Mouse (Mus musculus) layer of hippocampus, adult 2 months (tissue): Measurements from ENCODE around the gene Gdf9. TPM values are rescaled to one million over a fixed set of nuclear protein-coding genes. Genes with fewer than 3 reads are reported as not detected.
A peak's percentile ranks its signal among the peaks of the same experiment; 100 is the strongest.

ENCODE experiments used
- DNase-seq, 2 experiments: peaks; one replicate each; pipeline ENCODE4 v3.0.0; 2022; ENCODE audit warnings: low spot score in 2 of 2
- H3K27ac ChIP-seq: fragments of 200-600 bp; 2 replicates; pipeline ENCODE4 v1.8.1; 2022
- H3K4me3 ChIP-seq: fragments of 200-600 bp; 2 replicates; pipeline ENCODE4 v1.8.1; 2022; ENCODE audit warnings: mild to moderate bottlenecking
- CTCF ChIP-seq: fragments of 200-600 bp; conservative IDR thresholded peaks from 2 replicates; pipeline ENCODE4 v1.8.1; 2022; ENCODE audit warnings: antibody characterized with exemption, mild to moderate bottlenecking, moderate library complexity
- total RNA-seq, 2 experiments: library from RNA; stranded (reverse); gene quantifications; 2 replicates each; pipeline ENCODE4 v1.2.3; 2021

The Gdf9 gene
- total RNA-seq, 2 experiments from 2014 or later = 0.67 to 2.0 TPM

- DNase-seq = peak; percentile 93 to 94
- TF ChIP-seq CTCF = peak; percentile 94
- Histone ChIP-seq H3K27ac (peak within 1 kb of the TSS; percentile 97), H3K4me3 (peak within 1 kb of the TSS; percentile 44)
These were observed 39.3 kb downstream of the Gdf9 start, which contains the start of gene Gm9837 for GRCm38 (mm10) chr11:53469968-53470695. Gene Gm9837, minus strand, starts transcription at chr11:53470479.

GRCm38 (mm10) chr11:53472709-53473108, 41.9 kb downstream of the Gdf9 start:
- no peak for DNase-seq
- Histone ChIP-seq H3K4me3 (no peak overlapping the region), H3K27ac (peak overlapping the region; percentile 71)
- peak; percentile 66 for TF ChIP-seq CTCF

GRCm38 (mm10) chr11:53475620-53476019, 44.8 kb downstream of the Gdf9 start:
- TF ChIP-seq CTCF = no peak
- Histone ChIP-seq H3K27ac (peak overlapping the region; percentile 91), H3K4me3 (peak overlapping the region; percentile 91)
- DNase-seq = peak in 1 of 2 experiments; percentile 48

GRCm38 (mm10) chr11:53477833-53478232, 47.0 kb downstream of the Gdf9 start:
- peak overlapping the region; percentile 91 for H3K4me3 ChIP-seq
- TF ChIP-seq CTCF = no peak
- DNase-seq = no peak
- peak overlapping the region; percentile 99 for H3K27ac ChIP-seq

GRCm38 (mm10) chr11:53478383-53479170, 47.8 kb downstream of the Gdf9 start:
- no peak for TF ChIP-seq CTCF
- DNase-seq = no peak
- Histone ChIP-seq H3K4me3 (peak overlapping the region; percentile 91), H3K27ac (peak overlapping the region; percentile 99)

- DNase-seq = no peak
- peak overlapping the region; percentile 99 for H3K27ac ChIP-seq
- no peak for TF ChIP-seq CTCF
- H3K4me3 ChIP-seq = peak overlapping the region; percentile 91
These were observed 48.5 kb downstream of the Gdf9 start for GRCm38 (mm10) chr11:53479171-53479782.

GRCm38 (mm10) chr11:53479783-53480301, 49.0 kb downstream of the Gdf9 start, which contains the start of the genes Gm9945 and Sowaha:
Gene Gm9945, plus strand, starts transcription at chr11:53480166.
Gene Sowaha, minus strand, starts transcription at chr11:53480274.
- peak within 1 kb of the TSS; percentile 99 for H3K27ac ChIP-seq
- TF ChIP-seq CTCF = peak; percentile 42
- peak within 1 kb of the TSS; percentile 91 for H3K4me3 ChIP-seq
- peak; percentile 75 to 83 for DNase-seq

- TF ChIP-seq CTCF = no peak
- Histone ChIP-seq H3K27ac (peak overlapping the region; percentile 99), H3K4me3 (peak overlapping the region; percentile 14)
- DNase-seq = no peak
These were observed 50.4 kb downstream of the Gdf9 start for GRCm38 (mm10) chr11:53481088-53481730.

GRCm38 (mm10) chr11:53483159-53483891, 52.5 kb downstream of the Gdf9 start:
- TF ChIP-seq CTCF = no peak
- DNase-seq = no peak
- H3K27ac ChIP-seq = no peak overlapping the region
- H3K4me3 ChIP-seq = no peak overlapping the region

- DNase-seq = no peak
- peak; percentile 80 for TF ChIP-seq CTCF
- H3K27ac ChIP-seq = no peak overlapping the region
- H3K4me3 ChIP-seq = no peak overlapping the region
These were observed 54.9 kb downstream of the Gdf9 start for GRCm38 (mm10) chr11:53485719-53486118.

- no peak for TF ChIP-seq CTCF
- Histone ChIP-seq H3K4me3 (no peak overlapping the region), H3K27ac (no peak overlapping the region)
- DNase-seq = no peak
These were observed 55.5 kb downstream of the Gdf9 start for GRCm38 (mm10) chr11:53486351-53486750.
